Mouse (Mus musculus) heart, postnatal 0 days (tissue): ENCODE results near the gene Baiap3. TPM values are rescaled to one million over a fixed set of nuclear protein-coding genes. Genes with fewer than 3 reads are reported as not detected.
A peak's percentile ranks its signal among the peaks of the same experiment; 100 is the strongest.
"Not testable (repeated sequence)": the region's sequence is repeated elsewhere in the genome, so short reads cannot be mapped to it uniquely, and the experiment has no call there.

Source experiments
- ATAC-seq: fragments of 200-750 bp; cut with Nextera tagmentation; 2 replicates; pipeline ENCODE4 v1.8.0; 2017; ENCODE audit warnings: low read depth, moderate number of reproducible peaks, moderate library complexity; ENCODE audit not compliant: insufficient read depth
- DNase-seq: peaks from one replicate; pipeline ENCODE4 v3.0.0-alpha.2; 2016; ENCODE audit warnings: low spot score
- H3K27ac ChIP-seq: fragments of 300-500 bp; sonication (generic); 2 replicates; pipeline ENCODE4 v1.5.1; 2014; ENCODE audit warnings: low read depth, mild to moderate bottlenecking
- H3K27me3 ChIP-seq: fragments of 300-500 bp; sonication (generic); 2 replicates; pipeline ENCODE4 v1.6.1; 2014; ENCODE audit warnings: low read length, mixed read lengths; ENCODE audit not compliant: control insufficient read depth, insufficient read depth
- H3K36me3 ChIP-seq: fragments of 300-500 bp; sonication (generic); replicated peaks from 2 replicates; pipeline ENCODE4 v1.6.1; 2014; ENCODE audit warnings: low read length, mixed read lengths; ENCODE audit not compliant: control insufficient read depth, insufficient read depth
- H3K4me1 ChIP-seq: fragments of 300-500 bp; sonication (generic); 2 replicates; pipeline ENCODE4 v1.6.1; 2014; ENCODE audit warnings: antibody characterized with exemption; ENCODE audit not compliant: control insufficient read depth, insufficient read depth
- H3K4me2 ChIP-seq: fragments of 300-500 bp; sonication (generic); 2 replicates; pipeline ENCODE4 v1.6.1; 2014; ENCODE audit warnings: low read depth, mild to moderate bottlenecking, low read length, moderate library complexity
- H3K4me3 ChIP-seq: fragments of 300-500 bp; sonication (generic); 2 replicates; pipeline ENCODE4 v1.5.1; 2014; ENCODE audit warnings: low read depth, low read length
- H3K9ac ChIP-seq: fragments of 300-500 bp; sonication (generic); replicated peaks from 2 replicates; pipeline ENCODE4 v1.6.1; 2014; ENCODE audit warnings: low read depth, low read length, mixed read lengths
- H3K9me3 ChIP-seq: fragments of 300-500 bp; sonication (generic); replicated peaks from 2 replicates; pipeline ENCODE4 v1.6.1; 2016; ENCODE audit warnings: low read length; ENCODE audit not compliant: control insufficient read depth
- CTCF ChIP-seq: IDR thresholded peaks from 2 replicates; pipeline ENCODE4 v1.5.1; 2016; ENCODE audit warnings: antibody characterized with exemption, control low read depth, low read depth
- EP300 ChIP-seq: IDR thresholded peaks from 2 replicates; pipeline ENCODE4 v1.6.1; 2016; ENCODE audit warnings: antibody characterized with exemption, low read depth
- WGBS: fragments of 180-500 bp; shearing (Covaris S2); extraction: QIAGEN DNeasy Blood & Tissue Kit; methylation state at CpG from one replicate; pipeline ENCODE4 v1.1.7; 2014; 5-methylcytosine and 5-hydroxymethylcytosine counted together
- polyA plus RNA-seq: library from polyadenylated mRNA; unstranded; fragments of >200 nt; fragmentation: Nextera tagmentation; extraction: Ambion mirVana; gene quantifications from 2 replicates; pipeline ENCODE4 v1.2.1, GENCODE M21; 2015
- total RNA-seq: library from RNA; depleted of rRNA; stranded (reverse); fragments of >200 nt; gene quantifications from 2 replicates; pipeline ENCODE4 v1.2.3, GENCODE M21; 2014; ENCODE audit warnings: low replicate concordance

Baiap3 gene
- total and polyA plus RNA-seq, 2 experiments from 2014 or later = 0.22 TPM; not detected in 1

GRCm38 (mm10) chr17:25230700-25231099 lies 25.5 kb downstream of the Baiap3 start:
- no peak overlapping the region for H3K4me2 ChIP-seq
- no peak overlapping the region for H3K9ac ChIP-seq
- no peaks in the 10 kb centered on the region for H3K9me3 ChIP-seq
- no peak for ATAC-seq
- H3K27me3 ChIP-seq = no peaks in the 10 kb centered on the region
- 82% methylated on average over 3 of the region's 3 CpGs for WGBS
- peaks cover 44% of the 10 kb centered on the region for H3K36me3 ChIP-seq
- H3K4me1 ChIP-seq = no peaks in the 10 kb centered on the region
- no peak overlapping the region for H3K4me3 ChIP-seq
- no peak for DNase-seq
- no peak for TF ChIP-seq CTCF
- no peak for TF ChIP-seq EP300
- H3K27ac ChIP-seq = no peak overlapping the region

DNA sequence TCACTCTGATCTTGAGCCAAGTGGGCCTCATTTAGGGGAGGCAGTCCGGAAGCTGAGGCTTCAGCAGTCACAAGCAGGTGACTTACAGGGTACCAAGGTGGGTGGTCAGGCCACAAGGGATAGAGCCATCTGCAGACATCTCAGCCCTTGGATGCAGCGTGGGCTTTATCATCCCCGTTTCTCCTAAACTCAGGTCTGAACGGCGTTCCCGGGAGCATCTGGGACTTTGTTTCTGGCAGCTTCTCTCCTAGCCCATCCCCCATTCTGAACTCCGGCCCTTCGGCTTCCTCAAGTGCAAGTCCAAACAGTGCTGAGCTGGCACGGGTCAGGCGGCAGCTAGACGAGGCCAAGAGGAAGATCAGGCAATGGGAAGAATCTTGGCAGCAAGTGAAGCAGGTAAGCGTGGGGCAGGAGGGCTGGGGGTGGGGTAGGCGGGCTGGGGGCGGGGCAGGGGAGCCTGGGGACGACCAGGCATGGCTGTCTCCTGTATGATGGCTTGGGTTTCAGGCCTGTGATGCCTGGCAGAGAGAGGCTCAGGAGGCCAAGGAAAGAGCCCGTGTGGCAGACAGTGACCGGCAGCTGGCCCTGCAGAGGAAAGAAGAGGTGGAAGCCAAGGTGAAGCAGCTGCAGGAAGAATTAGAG lies 26.0 kb downstream of the Baiap3 start:
- not testable (repeated sequence) for H3K4me2 ChIP-seq, H3K9me3 ChIP-seq, H3K27me3 ChIP-seq, H3K9ac ChIP-seq, H3K4me1 ChIP-seq, H3K4me3 ChIP-seq, DNase-seq, H3K27ac ChIP-seq
- 72% methylated on average over 15 of the region's 17 CpGs for WGBS
- peaks cover 40% of the 10 kb centered on the region for H3K36me3 ChIP-seq
- ATAC-seq = peak; percentile 67

- WGBS = 86% methylated on average over 5 of the region's 5 CpGs
- DNase-seq = no peak
- Histone ChIP-seq H3K27ac (no peak overlapping the region), H3K4me3 (no peak overlapping the region), H3K4me1 (no peaks in the 10 kb centered on the region), H3K9me3 (no peaks in the 10 kb centered on the region), H3K4me2 (no peak overlapping the region), H3K27me3 (no peaks in the 10 kb centered on the region), H3K36me3 (peaks cover 33% of the 10 kb centered on the region), H3K9ac (no peak overlapping the region)
- no peak for ATAC-seq
- no peak for TF ChIP-seq CTCF
- TF ChIP-seq EP300 = no peak
These were observed 28.2 kb downstream of the Baiap3 start for GRCm38 (mm10) chr17:25227991-25228390.

DNA sequence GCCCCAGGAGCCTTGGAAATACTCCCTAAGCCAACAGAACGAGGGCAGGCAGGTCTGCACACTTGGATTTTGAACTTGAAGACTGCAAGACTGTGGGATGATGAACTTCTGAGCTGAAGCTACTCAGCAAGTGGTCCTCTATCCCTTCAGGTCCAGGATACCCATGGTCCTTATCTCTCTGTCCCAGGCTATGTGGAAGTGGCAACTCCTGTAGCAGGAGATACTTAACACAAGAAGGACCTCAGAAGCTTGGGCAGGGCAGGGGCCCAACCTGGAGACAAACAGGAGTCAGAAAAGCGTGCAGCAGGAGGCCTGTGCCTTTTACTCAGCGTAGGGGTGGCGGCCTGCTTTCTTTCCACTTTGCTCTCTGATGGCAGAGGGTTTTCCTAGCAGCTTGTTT lies 30.5 kb downstream of the Baiap3 start:
- H3K27ac ChIP-seq = no peak overlapping the region
- no peak overlapping the region for H3K4me2 ChIP-seq
- H3K4me1 ChIP-seq = peaks cover 5% of the 10 kb centered on the region; the same call in 1 of the 2 replicates
- H3K4me3 ChIP-seq = no peak overlapping the region
- WGBS = 92% methylated on average over 4 of the region's 4 CpGs
- no peaks in the 10 kb centered on the region for H3K27me3 ChIP-seq
- no peaks in the 10 kb centered on the region for H3K9me3 ChIP-seq
- DNase-seq (no peak), ATAC-seq (no peak)
- H3K36me3 ChIP-seq = peaks cover 24% of the 10 kb centered on the region
- H3K9ac ChIP-seq = no peak overlapping the region
- TF ChIP-seq CTCF (no peak), EP300 (no peak)

DNA sequence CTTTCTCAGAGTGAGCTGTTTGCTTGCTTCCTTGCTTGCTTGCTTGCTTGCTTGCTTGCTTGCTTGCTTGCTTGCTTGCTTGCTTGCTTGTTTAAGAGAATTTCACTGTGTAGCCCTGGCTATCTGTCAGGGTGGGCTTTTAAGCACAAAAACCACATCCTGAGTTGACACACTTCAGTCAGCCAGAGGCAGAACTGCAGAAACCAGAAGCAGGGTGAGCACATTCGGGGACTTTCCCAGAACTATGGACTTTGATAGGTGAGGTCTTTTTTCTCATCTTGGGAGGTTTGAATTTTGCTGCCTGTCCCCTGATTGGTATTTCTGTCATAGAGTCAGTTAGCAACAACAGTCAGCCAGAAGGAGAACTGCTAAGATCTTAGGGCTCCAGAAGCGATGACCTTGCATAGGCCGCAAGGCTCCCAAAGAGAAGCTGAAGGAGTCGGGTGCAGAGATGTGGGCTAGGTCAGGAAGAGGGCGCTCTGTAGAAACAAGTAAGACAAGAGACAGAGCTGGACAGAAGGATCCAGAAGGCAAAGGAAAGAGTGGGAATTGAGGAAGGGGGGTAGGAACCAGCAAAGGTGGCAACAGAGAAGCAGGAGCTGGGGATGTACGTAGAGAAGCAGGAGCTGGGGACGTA lies 31.5 kb downstream of the Baiap3 start:
- no peak overlapping the region for H3K9ac ChIP-seq
- no peak overlapping the region for H3K4me2 ChIP-seq
- peaks cover 27% of the 10 kb centered on the region for H3K36me3 ChIP-seq
- H3K9me3 ChIP-seq = no peaks in the 10 kb centered on the region
- peaks cover 5% of the 10 kb centered on the region; the same call in 1 of the 2 replicates for H3K4me1 ChIP-seq
- no peaks in the 10 kb centered on the region for H3K27me3 ChIP-seq
- H3K27ac ChIP-seq = no peak overlapping the region
- TF ChIP-seq EP300 (no peak), CTCF (no peak)
- no peak for DNase-seq
- H3K4me3 ChIP-seq = no peak overlapping the region
- WGBS = 87% methylated on average over 7 of the region's 7 CpGs
- no peak for ATAC-seq
